Mouse (Mus musculus) CH12.LX (cell line): Measurements from ENCODE around the gene Rora. TPM values are rescaled to one million over a fixed set of nuclear protein-coding genes. Genes with fewer than 3 reads are reported as not detected.

Experiments used
- DNase-seq: peaks from one replicate; pipeline ENCODE4 v3.0.0-alpha.2; 2013; ENCODE audit errors: extremely low read depth
- H3K27ac ChIP-seq: 2 replicates; pipeline ENCODE4 v1.5.1; 2012; ENCODE audit warnings: low read depth, mild to moderate bottlenecking, control low read depth, moderate library complexity; ENCODE audit not compliant: insufficient read depth
- H3K27me3 ChIP-seq: replicated peaks from 2 replicates; pipeline ENCODE3; 2012; ENCODE audit warnings: inconsistent platforms
- H3K36me3 ChIP-seq, 2 experiments: replicated peaks in 1 of 2; 2 replicates each; pipeline versions ENCODE3 to v1.6.1; 2012; ENCODE audit warnings: inconsistent platforms in 1 of 2, low read length in 1 of 2, mild to moderate bottlenecking in 1 of 2, mixed read lengths in 1 of 2, moderate library complexity in 1 of 2; ENCODE audit not compliant: control insufficient read depth in 1 of 2, insufficient read depth in 1 of 2
- H3K4me1 ChIP-seq, 2 experiments: 2 replicates each; pipeline ENCODE4 v1.6.1; 2012; ENCODE audit warnings: inconsistent platforms in 1 of 2, moderate library complexity in 1 of 2; ENCODE audit not compliant: insufficient read depth in 2 of 2, control insufficient read depth in 1 of 2
- H3K4me2 ChIP-seq: 2 replicates; pipeline ENCODE4 v1.6.1; 2012; ENCODE audit warnings: low read depth, mild to moderate bottlenecking, control low read depth; ENCODE audit not compliant: poor library complexity, insufficient read depth, severe bottlenecking
- H3K4me3 ChIP-seq, 3 experiments: fragments of 150-350 bp in 1 of 3; sonication (generic) in 1 of 3; replicated peaks in 1 of 3; 2 replicates each; pipeline versions ENCODE3 to v1.5.1; 2011 to 2012; ENCODE audit warnings: low read depth in 2 of 3, low read length in 2 of 3, mild to moderate bottlenecking in 2 of 3, moderate library complexity in 2 of 3, control low read depth in 1 of 3, improper control_type of control experiment in 1 of 3, inconsistent platforms in 1 of 3, mixed read lengths in 1 of 3; ENCODE audit not compliant: poor library complexity in 1 of 3
- H3K79me2 ChIP-seq: replicated peaks from 2 replicates; pipeline ENCODE4 v1.6.1; 2012; ENCODE audit warnings: mild to moderate bottlenecking, moderate library complexity; ENCODE audit not compliant: control insufficient read depth, poor library complexity, insufficient read depth, severe bottlenecking; ENCODE audit errors: extremely low read depth
- H3K9ac ChIP-seq: 2 replicates; pipeline ENCODE4 v1.6.1; 2012; ENCODE audit warnings: low read depth, mild to moderate bottlenecking, control low read depth, moderate library complexity; ENCODE audit not compliant: insufficient read depth
- H3K9me3 ChIP-seq: replicated peaks from 2 replicates; pipeline ENCODE3; 2012; ENCODE audit warnings: low read length, inconsistent platforms, mixed read lengths
- BHLHE40 ChIP-seq: IDR thresholded peaks from 2 replicates; pipeline ENCODE4 v1.6.1; 2011; ENCODE audit warnings: mild to moderate bottlenecking, low read depth, low read length, improper control_type of control experiment
- CHD1 ChIP-seq: IDR thresholded peaks from 2 replicates; pipeline ENCODE4 v1.6.1; 2012; ENCODE audit warnings: low read depth, low read length, improper control_type of control experiment, inconsistent platforms
- CTCF ChIP-seq, 2 experiments: IDR thresholded peaks in 1 of 2; conservative IDR thresholded peaks in 1 of 2; 2 replicates each; pipeline ENCODE4 v1.5.1; 2011 to 2012; ENCODE audit warnings: low read depth in 2 of 2, low read length in 2 of 2, improper control_type of control experiment in 1 of 2, inconsistent platforms in 1 of 2, mild to moderate bottlenecking in 1 of 2, moderate library complexity in 1 of 2
- E2F4 ChIP-seq: IDR thresholded peaks from 2 replicates; pipeline ENCODE4 v1.6.1; 2011; ENCODE audit warnings: low read depth, low read length, improper control_type of control experiment; ENCODE audit not compliant: insufficient replicate concordance
- EP300 ChIP-seq: IDR thresholded peaks from 2 replicates; pipeline ENCODE4 v1.6.1; 2011; ENCODE audit warnings: low read length, improper control_type of control experiment
- ETS1 ChIP-seq: conservative IDR thresholded peaks from 2 replicates; pipeline ENCODE4 v1.6.1; 2012; ENCODE audit warnings: low read depth, mild to moderate bottlenecking, inconsistent platforms, low read length, improper control_type of control experiment, moderate library complexity
- HCFC1 ChIP-seq: IDR thresholded peaks from 2 replicates; pipeline ENCODE4 v1.6.1; 2012; ENCODE audit warnings: low read depth, mild to moderate bottlenecking, inconsistent platforms, low read length, improper control_type of control experiment
- KAT2A ChIP-seq: IDR thresholded peaks from 2 replicates; pipeline ENCODE4 v1.6.1; 2012; ENCODE audit warnings: low read length, improper control_type of control experiment, inconsistent platforms; ENCODE audit not compliant: insufficient replicate concordance
- MAFK ChIP-seq: IDR thresholded peaks from 2 replicates; pipeline ENCODE4 v1.6.1; 2011; ENCODE audit warnings: low read length, improper control_type of control experiment; ENCODE audit not compliant: insufficient replicate concordance
- MAZ ChIP-seq: IDR thresholded peaks from 2 replicates; pipeline ENCODE4 v1.6.1; 2012; ENCODE audit warnings: low read depth, mild to moderate bottlenecking, inconsistent platforms, low read length, improper control_type of control experiment, moderate library complexity
- MEF2A ChIP-seq: IDR thresholded peaks from 2 replicates; pipeline ENCODE4 v1.6.1; 2014; ENCODE audit warnings: low read depth, mild to moderate bottlenecking, inconsistent platforms, low read length, improper control_type of control experiment, borderline replicate concordance
- MYC ChIP-seq: IDR thresholded peaks from 2 replicates; pipeline ENCODE4 v1.6.1; 2011; ENCODE audit warnings: low read depth, mild to moderate bottlenecking, improper control_type of control experiment, low read length
- NELFE ChIP-seq: IDR thresholded peaks from 2 replicates; pipeline ENCODE4 v1.6.1; 2011; ENCODE audit warnings: low read depth, low read length, improper control_type of control experiment
- NRF1 ChIP-seq: IDR thresholded peaks from 2 replicates; pipeline ENCODE4 v1.6.1; 2014; ENCODE audit warnings: low read depth, mild to moderate bottlenecking, inconsistent platforms, low read length, improper control_type of control experiment, moderate library complexity
- POLR2A ChIP-seq: IDR thresholded peaks from 2 replicates; pipeline ENCODE4 v1.6.1; 2011; ENCODE audit warnings: low read depth, mild to moderate bottlenecking, improper control_type of control experiment, low read length
- POLR2AphosphoS2 ChIP-seq: IDR thresholded peaks from 2 replicates; pipeline ENCODE4 v1.6.1; 2011; ENCODE audit warnings: low read depth, low read length, improper control_type of control experiment
- RAD21 ChIP-seq: IDR thresholded peaks from 2 replicates; pipeline ENCODE4 v1.6.1; 2011; ENCODE audit warnings: low read depth, mild to moderate bottlenecking, low read length, improper control_type of control experiment, moderate library complexity
- SIN3A ChIP-seq: IDR thresholded peaks from 2 replicates; pipeline ENCODE4 v1.6.1; 2012; ENCODE audit warnings: low read length, improper control_type of control experiment, inconsistent platforms
- SMC3 ChIP-seq: IDR thresholded peaks from 2 replicates; pipeline ENCODE4 v1.6.1; 2011; ENCODE audit warnings: low read depth, low read length, improper control_type of control experiment
- TCF12 ChIP-seq: IDR thresholded peaks from 2 replicates; pipeline ENCODE4 v1.6.1; 2014; ENCODE audit warnings: low read depth, mild to moderate bottlenecking, inconsistent platforms, low read length, improper control_type of control experiment
- UBTF ChIP-seq: IDR thresholded peaks from 2 replicates; pipeline ENCODE4 v1.6.1; 2012; ENCODE audit warnings: low read depth, mild to moderate bottlenecking, inconsistent platforms, low read length, improper control_type of control experiment, moderate library complexity
- USF1 ChIP-seq: IDR thresholded peaks from 2 replicates; pipeline ENCODE4 v1.6.1; 2014; ENCODE audit warnings: low read depth, mild to moderate bottlenecking, inconsistent platforms, low read length, improper control_type of control experiment
- USF2 ChIP-seq: conservative IDR thresholded peaks from 2 replicates; pipeline ENCODE4 v1.6.1; 2011; ENCODE audit warnings: low read depth, low read length, improper control_type of control experiment
- ZC3H11A ChIP-seq: IDR thresholded peaks from 2 replicates; pipeline ENCODE4 v1.6.1; 2012; ENCODE audit warnings: low read depth, mild to moderate bottlenecking, inconsistent platforms, low read length, improper control_type of control experiment
- ZMIZ1 ChIP-seq: IDR thresholded peaks from 2 replicates; pipeline ENCODE4 v1.6.1; 2012; ENCODE audit warnings: low read depth, mild to moderate bottlenecking, inconsistent platforms, low read length, improper control_type of control experiment
- ZNF384 ChIP-seq: IDR thresholded peaks from 2 replicates; pipeline ENCODE4 v1.6.1; 2012; ENCODE audit warnings: low read depth, low read length, improper control_type of control experiment, inconsistent platforms
- dilution Hi-C: fragments of 300-500 bp; cut with MboI; formaldehyde crosslinking; loops from 2 replicates; pipeline ENCODE4 v1.14.3; 2020; ENCODE audit warnings: low sequenced_read_pairs; ENCODE audit not compliant: extremely low pct_unique_long_range_greater_than_20kb, extremely low pct_ligation_motif_present
- in situ Hi-C: fragments of 300-500 bp; cut with MboI; formaldehyde crosslinking; loops from 3 replicates; pipeline ENCODE4 v1.14.3; 2019; ENCODE audit warnings: low sequenced_read_pairs, low pct_ligation_motif_present, low pct_unique_long_range_greater_than_20kb, mixed read lengths
- polyA plus RNA-seq: library from polyadenylated mRNA; unstranded; fragments of >175 nt; gene quantifications from 2 replicates; pipeline ENCODE4 v1.2.1, GENCODE M21; 2012; ENCODE audit warnings: low read depth; ENCODE audit not compliant: insufficient read length
- total RNA-seq, 2 experiments: library from RNA; depleted of rRNA; stranded (reverse); fragments of 300-350 nt in 1 of 2; fragments of >200 nt in 1 of 2; gene quantifications; 2 replicates each; pipeline ENCODE4 v1.2.3; 2012 to 2014

Rora gene
- total and polyA plus RNA-seq, 3 experiments = 0.36 to 0.66 (median 0.64) TPM

GRCm38 (mm10) chr9:69014203-69014602 is 360.6 kb downstream of the Rora start:
- dilution Hi-C loops (no loop called here), in situ Hi-C loops (no loop called here)
- Histone ChIP-seq H3K4me1 (no peaks in the 10 kb centered on the region), H3K27ac (no peak overlapping the region), H3K9me3 (peaks cover 27% of the 10 kb centered on the region), H3K4me2 (no peak overlapping the region), H3K9ac (no peak overlapping the region), H3K36me3 (no peaks in the 10 kb centered on the region), H3K4me3 (no peak overlapping the region), H3K27me3 (no peaks in the 10 kb centered on the region), H3K79me2 (no peaks in the 10 kb centered on the region)
- TF ChIP-seq CHD1 (no peak), MAZ (no peak), POLR2A (no peak), ZMIZ1 (no peak), EP300 (no peak), MYC (no peak), KAT2A (no peak), ZC3H11A (no peak), HCFC1 (no peak), ZNF384 (no peak), BHLHE40 (no peak)
- no peak for DNase-seq

DNA sequence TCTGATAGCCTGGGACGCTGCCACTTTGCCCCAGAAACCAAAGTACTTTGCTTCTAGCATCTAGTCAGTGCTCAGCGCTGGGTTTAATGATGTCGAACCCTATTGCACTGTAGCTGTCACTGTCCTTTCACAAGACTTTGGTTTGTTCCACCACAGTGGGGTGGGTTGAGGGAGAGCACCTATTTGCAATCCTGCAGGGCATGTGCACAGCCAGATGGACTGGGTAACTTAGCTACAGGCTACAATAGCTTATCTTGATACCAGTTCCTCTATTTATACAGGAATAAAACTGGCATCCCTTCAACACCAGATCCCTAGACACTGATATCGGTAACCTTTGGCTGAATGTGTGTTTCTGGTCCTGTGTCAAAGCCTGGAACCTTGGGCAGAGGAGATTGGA is 366.8 kb downstream of the Rora start:
- H3K27ac ChIP-seq = no peak overlapping the region
- H3K79me2 ChIP-seq = no peaks in the 10 kb centered on the region
- H3K36me3 ChIP-seq = no peaks in the 10 kb centered on the region
- no peaks in the 10 kb centered on the region for H3K4me1 ChIP-seq
- dilution Hi-C loops (no loop called here), in situ Hi-C loops (no loop called here)
- TF ChIP-seq MEF2A (no peak), MAFK (no peak), USF1 (no peak), NELFE (no peak), ZC3H11A (no peak), CHD1 (no peak), E2F4 (no peak), UBTF (no peak), MAZ (no peak), MYC (no peak), NRF1 (no peak), CTCF (conservative IDR thresholded peaks at IDR 0.05 in 1 of 2, IDR thresholded peaks at IDR 0.05 in 1 of 2; ENCODE audit: low read depth in 2 of 2, low read length in 2 of 2) (no peak), ETS1 (no peak), USF2 (no peak), SMC3 (no peak), TCF12 (no peak), RAD21 (no peak), SIN3A (no peak), ZNF384 (no peak), POLR2AphosphoS2 (no peak)
- peaks cover 26% of the 10 kb centered on the region for H3K9me3 ChIP-seq
- no peaks in the 10 kb centered on the region for H3K27me3 ChIP-seq
- H3K9ac ChIP-seq = no peak overlapping the region
- H3K4me2 ChIP-seq = no peak overlapping the region
- no peak for DNase-seq
- H3K4me3 ChIP-seq = no peak overlapping the region
